Mouse (Mus musculus): ENCODE data around the gene Ube4b.
A peak's percentile ranks its signal among the peaks of the same experiment; 100 is the strongest.

Ube4b gene

DNA sequence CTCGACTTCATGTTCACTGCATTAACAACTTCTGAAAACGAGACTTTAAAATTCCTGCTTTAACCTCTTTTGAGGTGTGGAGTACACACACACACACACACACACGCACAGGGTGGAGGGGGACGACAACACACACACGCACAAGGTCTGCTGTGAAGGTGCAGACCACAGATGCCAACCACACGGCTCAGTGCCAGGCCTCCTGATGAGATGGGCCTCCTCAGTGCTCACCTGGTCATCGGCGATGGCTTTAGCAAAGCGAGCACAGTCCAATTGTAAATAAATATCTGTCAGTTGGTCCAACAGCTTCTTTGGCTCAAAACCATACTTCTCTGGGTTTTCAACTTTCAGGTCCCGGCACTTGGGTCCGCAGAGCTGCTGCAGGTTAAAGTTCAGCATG is 91.7 kb downstream of the Ube4b start:
- no peak for DNase-seq

DNA sequence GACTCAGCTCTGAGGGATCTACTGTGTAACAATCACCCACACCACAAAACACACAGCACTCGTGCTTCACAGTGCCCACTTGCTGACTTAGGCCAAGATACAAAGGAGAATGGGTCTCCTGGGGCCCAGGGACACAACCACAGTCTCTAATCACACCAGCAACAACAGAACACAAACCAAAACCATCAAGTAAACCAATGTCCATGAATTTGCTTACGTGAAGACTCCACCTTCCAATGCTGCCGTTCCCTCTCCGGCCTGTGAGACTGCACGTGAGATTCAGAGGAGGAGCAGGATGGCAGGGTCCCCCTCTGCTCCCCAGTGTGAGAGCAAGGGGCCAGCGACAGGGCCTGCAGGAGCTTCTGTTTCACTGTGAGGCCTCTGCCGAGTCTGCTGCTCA is 93.8 kb downstream of the Ube4b start:
- DNase-seq: no peak

DNA sequence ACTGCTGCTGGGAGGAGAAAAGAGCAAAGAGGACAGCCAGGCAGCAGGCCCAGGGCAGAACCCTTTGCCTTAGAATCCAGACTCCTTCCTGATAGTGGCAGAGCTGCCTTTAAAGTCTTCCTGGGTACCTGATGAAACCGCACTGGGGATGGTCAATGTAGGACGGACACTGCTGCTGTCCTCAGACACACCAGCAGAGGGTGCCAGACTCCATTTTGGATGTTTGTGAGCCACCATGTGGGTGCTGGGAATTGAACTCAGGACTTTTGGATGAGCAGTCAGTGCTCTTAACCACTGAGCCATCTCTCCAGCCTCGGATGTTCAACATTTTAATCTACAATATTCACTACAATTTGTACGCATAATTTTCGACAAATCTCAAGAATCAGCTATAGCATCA is 96.1 kb downstream of the Ube4b start:
- DNase-seq: no peak

DNA sequence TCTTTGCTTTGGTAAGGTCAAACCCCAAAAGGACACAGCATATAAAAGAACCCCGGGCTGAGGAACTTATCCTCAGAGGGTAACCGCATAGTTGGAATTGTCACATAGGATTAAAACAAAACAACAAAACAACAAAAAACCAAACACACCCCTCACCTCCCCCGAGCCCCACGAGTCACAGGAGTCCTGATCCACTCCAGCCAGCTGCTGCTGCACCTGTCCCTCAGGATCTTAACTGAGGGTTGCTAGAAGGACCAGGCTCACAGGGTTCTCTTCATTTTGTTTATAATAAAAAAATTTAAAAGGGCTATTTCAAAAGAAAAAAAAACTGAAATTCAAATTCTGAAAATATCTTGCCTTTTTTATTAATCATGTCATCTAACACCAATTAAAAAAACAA is 97.8 kb downstream of the Ube4b start:
- no peak for DNase-seq

DNA sequence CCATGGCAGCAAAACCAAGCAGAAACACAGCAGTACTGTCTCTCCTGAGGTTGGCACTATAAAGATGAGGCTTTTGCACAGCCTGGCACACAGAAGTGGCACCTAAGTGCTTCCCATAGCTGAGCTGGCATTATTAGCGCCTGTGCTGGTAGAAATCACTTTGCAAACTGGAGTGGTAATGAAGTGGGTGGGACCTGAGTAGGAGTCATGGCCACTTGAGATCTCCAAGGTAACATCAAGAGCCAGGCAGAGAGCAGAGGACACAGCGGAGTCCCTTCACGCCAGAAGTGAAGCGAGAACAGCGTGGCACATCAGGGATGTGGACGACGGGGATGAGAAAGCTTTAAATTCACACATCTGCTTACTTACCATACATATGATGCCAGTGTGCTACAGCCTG is 99.3 kb downstream of the Ube4b start:
- no peak for DNase-seq

DNA sequence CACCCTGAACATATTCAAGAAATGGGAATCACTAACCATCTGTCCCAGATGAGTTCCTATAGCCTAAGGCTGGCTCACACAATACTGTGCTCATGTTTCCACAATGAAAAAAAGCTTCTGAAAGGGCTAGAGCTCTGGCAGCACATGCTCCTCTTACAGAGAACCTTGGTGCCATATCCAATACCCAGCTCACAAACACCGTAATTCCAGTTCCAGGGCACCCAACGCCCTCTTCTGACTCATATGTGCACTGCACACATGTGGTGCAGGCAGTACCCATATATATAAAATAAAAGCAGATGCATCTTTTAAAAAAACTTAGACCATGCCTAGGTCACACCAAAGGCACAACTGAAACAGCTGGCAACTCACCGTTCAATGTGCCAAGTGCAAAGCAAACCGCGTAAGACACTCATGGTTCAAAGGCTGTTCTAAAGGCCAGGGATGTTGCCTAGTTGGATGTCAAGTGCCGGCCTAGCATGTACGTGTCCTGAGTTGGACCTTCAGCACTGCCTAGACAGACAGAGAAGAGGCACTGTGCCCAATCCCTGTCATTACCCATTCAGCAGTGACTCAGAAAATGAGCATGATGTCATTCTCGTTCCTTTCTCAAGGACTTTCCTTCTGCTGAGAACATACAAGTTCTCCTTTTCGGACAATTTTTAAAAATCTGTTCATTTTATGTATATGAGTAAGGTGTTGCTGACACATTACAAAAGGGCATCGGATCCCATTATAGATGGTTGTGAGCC is 101.0 kb downstream of the Ube4b start:
- no peak for DNase-seq

DNA sequence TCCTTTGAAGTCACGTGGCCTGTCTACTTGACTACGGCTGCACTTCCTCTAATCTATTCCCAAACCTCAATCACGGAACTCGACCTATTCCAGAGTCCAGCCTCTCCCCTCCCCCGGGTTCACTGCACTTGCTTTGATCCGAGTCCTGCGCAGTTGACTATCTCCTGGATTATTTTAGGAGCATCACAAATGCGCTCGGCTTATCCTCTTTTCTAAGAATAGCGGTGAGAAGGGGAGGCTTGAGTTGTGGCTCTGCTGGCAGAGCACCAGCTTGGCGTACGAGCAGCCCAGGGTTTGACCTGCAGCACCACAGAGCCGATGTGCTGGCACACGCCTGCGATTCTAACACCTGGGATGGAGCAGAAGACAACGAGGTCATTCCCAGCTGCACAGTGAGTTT is 102.8 kb downstream of the Ube4b start:
- no peak for DNase-seq

DNA sequence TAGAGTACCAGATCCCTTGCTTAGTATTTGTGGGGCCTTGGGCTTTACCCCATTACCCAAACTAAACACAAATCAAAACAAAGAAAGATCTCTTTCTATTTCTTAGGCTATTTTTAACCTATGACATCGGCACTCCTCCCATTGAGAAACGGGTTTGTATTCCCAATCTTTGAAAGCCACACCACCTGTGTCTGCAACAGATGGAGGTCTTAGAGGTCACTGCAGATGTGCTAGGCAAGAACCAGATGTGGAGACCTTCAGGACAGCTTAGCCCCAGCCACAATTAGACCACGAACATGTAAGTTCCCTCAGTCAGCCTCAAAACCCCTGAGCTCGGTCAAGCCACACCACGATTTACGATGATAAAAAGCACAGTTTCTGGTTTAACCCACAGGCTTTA is 103.8 kb downstream of the Ube4b start:
- DNase-seq: no peak

DNA sequence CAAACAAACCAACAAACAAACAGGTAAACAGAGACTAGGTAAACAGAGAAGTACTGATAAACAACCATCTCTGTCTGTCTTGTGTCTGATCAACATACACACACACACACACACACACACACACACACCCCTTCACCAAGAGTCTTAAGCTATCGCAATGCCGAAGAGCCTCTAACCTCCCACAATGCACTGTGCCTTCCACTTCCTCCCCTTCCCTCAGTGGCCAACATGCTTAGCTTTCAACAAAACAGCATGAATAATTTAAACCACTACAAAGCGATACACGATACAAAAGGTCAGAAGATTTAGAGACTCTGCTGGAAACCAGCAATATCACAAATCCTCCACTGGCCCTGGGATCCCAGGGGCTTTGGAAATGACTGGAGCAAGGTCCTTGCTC is 104.3 kb downstream of the Ube4b start:
- no peak for DNase-seq

DNA sequence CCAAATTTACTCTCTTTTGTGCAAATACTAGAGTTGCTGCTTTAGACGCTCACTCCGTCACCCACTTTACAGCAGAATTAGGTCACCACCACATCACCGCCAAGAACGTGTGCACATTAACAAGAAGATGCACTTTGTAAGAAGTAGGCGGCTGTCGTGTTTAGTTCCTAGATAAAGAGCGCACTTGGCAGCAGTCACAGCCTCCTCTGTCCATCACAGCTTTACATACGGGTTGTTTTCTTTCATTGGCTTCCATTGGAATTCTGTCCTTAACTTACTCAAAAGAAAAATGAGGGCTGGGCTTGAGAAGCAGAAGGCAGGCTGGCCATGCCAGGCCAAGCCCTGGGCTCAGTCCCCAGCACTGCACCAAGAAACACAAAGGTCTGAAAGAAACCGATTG is 107.5 kb downstream of the Ube4b start:
- no peak for DNase-seq

DNA sequence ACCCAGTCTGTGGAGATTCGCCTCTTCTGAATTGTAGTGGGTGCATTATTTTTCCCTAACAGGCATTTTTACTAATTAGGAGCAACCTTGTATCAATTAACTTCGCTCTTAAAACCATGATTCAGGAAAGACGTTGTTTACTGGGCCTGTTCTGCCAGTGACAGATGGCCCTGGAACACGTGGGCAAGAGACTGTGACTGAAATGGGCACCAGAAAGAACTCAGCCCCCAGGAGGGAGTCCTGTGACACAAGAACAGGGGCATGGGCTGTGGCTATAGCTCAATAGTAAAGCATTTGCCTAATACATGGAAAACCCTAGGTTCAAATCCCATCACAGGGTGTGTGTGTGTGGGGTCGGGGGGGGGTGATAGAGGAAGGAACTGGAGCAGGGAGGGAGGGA is 109.2 kb downstream of the Ube4b start:
- no peak for DNase-seq

DNA sequence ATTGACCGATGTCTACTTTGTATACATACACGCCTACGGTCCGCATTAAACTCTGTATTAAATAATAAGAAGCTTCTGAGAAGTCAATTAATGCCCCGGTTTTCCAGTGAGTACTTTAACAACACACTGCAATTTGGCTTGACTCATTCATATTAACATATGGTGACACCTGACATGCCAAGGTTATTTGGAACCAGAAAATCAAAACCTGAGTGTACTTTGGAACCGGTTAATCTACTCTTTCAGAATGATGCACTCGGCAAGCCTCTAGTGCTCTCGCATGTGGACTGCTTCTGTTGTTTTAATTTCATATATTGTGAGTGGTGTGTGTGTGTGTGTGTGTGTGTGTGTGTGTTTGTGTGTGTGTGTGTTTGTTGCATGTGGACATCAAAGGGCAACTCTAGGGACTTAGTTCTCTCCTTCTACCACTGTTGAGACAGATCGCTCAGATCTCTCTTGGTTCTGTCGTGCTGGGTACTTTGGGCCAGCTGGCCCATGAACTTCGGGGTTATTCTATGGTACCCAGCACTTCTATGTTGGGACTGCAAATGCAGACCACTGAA is 112.2 kb downstream of the Ube4b start:
- DNase-seq: no peak

DNA sequence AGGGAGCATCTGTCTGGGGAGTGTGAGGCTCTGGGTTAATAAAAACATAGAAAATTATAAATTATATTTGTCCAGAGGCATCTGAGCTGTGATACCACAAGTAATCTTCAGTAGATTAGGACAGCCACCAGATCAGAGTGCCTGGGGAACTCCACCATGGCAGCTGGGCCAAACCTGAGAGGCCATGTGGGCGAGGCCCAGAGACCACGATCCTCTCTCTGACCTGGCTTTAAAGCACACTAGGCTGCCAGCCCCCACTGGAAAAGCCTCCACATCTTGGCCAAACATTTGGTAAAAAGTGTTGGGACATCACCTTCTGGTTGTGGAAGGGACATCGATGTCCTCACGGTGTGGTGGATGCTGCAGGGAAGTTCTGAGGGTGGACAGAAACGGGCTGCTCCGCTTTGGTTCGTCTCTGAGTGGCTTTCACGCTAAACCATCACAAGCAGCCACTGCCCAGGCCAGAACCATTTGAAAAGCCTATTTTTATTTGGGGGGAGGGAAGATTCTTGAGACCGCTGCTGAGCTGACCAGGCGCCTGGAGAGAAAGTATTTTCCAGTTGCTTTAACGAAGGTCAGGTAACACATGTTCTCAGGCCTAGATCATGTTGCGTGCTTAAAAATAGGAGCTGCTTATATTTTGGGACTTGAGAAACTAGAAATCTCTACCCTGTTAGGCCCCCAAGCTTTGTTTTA is 112.8 kb downstream of the Ube4b start:
- no peak for DNase-seq

DNA sequence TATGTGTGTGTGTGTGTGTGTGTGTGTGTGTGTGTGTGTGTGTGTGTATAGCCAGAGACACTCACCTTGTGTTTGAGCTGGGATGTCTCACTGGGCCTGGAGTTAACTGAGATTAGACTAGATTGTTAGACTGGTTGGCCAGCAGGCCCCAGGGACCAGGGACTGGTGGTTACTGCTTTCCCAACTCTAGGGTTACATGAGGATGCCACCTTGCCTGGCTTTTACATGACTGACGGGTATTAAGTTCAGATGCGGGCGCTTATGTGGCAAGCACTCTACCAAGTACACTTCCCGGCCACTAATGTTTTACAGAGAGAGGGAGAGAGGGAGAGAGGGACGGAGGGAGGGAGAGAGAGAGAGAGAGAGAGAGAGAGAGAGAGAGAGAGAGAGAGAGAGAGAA is 114.6 kb downstream of the Ube4b start:
- no peak for DNase-seq

DNA sequence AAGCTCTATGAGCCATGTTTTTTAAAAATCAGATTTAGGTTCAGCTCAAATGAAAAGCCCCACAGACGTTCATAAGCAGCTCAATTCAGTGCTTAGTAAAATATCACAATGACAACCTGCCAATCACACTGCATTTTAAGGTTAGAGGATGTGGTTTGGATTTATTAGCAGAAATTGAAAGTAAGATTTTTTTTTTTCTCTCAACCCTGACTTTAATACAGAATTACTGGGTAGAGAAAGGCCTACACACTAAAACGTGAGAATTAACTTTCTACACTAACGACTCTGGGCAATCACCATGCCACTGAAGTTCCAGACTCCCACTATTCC is 118.1 kb downstream of the Ube4b start:
- DNase-seq: no peak

DNA sequence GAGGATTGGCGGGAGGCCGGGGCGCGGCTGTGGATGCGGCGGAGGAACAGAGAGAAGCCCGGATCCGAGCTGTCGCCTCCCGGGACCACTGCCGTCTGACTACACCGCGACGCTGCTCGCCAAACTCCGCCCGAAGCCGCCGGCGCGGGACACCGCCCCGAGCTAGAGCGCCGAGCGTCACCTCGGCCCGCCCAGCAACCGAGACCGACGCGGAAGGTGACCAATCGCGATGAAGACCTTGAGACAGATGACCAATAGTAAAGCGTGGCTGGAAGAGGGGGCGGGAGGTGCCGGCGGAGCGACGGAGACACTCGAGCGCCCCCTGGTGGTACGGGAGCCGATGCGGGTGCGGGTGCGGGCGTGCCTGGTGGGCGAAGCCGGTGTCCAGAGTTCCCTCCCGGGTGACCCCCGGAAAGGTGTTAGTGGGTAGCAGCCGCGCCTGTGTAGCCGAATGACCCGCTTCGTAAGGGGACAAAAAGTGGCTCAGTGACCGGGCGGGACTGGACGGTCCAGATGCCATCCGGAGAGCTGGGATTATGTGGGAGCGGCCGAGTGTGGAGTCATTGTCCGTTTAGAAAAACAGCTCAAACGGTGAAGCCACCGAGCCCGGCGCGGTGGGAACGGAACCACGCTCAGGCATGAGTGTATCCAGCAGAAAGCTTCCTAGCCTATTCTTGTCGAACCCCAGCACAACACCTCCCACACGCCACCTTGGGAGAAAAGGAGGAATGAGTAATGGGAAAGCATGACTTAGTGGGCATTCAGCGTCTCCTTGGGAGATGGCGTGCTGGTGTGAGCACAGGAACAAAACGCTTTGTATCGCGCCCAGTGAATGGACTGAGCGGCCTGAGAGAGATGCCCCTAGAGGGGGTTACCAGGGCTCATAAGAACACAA is 118.7 kb downstream of the Ube4b start, which contains the start of gene Kif1b:
Kif1b (minus strand) TSS at position 98 of the 895 bp plus-strand sequence.
- DNase-seq: peak; percentile 99

DNA sequence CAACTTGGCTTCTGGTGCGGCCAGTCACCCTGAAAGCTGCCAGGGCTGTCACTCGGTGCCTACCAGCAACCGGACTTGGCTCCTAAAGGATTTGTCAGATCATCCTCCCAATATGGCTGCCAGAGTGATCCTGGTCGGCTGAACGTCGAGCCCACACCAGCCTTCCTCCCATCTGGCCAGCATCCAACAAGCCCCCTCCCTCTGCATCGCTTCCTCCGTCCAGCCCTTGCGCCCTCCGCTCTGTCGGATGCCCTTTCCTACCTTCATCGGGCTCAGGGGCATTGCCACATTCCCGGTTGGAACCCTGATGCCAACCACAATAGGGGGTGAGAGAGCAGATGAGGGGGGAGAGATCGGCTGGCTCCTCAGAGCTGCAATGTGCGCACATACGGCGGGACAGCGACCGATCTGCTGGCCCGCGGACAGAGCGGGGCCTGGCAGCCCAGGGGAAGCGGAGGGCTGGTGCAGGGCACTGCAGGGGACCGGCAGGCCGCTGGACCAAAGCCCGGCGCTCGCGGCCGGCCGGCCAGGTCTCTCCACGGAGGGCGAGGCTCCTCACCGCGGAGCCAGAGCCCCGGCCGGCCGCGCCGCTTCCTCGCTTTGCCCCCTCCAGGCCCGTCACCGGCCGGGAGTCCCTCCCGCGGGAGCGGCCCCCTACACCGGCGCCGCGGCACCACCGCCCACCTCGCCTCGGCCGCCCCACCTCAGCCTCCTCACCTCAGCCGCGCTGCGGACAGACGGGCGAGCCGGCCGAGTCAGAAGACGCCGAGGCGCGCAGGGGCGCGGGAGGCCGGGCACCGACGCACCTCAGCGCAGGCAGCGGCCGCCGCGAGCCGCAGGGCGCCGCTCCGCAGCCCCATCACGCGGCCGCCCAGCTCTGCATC is 119.6 kb downstream of the Ube4b start:
- DNase-seq: peak; percentile 76

DNA sequence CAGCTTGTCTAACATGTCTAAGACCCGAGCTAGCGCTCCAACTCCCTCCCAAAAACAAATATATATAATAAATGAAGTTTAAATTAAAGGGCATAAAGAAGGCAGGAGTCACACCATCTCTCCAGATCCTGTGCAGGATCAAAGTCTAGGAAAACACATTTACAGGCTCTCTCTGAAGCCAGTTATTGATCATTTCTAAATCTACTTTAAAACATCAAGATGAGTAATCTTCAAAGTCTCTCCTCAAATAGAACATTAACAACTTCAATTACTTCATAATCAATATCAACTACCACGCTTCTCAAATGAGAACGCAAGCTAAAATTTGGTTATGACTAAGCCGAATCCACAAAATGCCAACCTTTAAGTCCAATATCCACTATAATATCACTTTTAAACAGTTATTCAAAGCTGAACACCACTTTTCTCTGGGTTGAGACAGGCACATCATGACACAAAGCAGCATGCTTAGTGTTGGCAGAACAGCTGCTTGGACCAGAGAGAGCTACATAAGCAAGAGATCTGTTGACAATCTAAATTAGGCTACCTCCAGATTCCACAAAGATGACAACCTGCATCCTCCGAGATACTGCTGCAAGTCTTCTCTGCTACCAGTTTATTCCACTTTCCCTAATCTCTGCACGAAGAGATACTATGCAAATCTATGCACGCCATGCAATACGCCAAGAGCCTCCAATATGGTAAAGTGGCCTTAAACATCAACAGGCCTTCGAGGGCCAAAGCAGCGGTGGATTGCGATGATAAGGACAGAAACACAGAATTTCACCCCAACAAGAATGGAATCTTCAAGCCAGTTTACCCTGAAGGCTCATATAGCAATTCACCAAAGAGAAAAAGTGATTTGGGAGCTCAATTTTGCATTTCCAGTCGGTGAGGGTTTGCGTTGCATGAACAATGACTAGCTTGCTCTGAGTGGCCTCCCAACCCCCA is 120.5 kb downstream of the Ube4b start:
- no peak for DNase-seq

DNA sequence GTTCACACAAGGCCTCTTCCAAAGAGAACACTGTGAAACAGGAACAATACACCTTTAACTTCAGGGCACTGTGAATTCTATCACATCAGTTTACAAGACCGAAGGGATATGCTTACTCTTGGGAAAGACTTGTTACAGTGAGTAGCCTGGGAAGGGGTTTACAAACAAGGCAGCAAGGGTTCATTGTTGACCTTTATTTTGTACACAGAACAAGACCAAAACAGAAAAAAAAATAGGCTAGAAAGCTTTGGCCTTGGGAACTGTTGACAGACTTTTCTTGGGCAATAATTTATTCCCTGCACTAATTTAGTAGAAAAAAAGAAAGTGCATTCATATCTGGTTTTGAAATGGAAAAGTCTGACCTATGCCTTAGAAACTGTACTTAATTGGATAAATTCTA is 122.1 kb downstream of the Ube4b start:
- DNase-seq: no peak

DNA sequence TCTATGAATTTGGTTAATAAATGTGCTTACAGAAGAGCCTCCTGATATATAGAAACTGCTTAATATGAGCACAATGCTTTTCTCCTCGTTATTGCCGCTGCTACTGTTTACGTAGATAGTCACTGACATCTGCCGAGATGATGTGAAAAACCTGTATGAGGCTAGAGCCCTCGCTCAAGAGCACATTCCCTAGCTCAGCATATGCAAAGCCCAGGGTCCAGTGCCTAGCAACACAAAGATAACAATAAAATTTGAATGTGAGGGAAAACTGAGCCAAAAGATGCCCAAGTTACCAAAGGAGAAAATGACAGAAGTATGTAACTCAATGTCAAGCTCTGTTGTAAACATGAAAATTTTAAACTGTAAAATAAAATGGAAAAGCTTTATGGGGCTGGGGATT is 123.0 kb downstream of the Ube4b start:
- no peak for DNase-seq

DNA sequence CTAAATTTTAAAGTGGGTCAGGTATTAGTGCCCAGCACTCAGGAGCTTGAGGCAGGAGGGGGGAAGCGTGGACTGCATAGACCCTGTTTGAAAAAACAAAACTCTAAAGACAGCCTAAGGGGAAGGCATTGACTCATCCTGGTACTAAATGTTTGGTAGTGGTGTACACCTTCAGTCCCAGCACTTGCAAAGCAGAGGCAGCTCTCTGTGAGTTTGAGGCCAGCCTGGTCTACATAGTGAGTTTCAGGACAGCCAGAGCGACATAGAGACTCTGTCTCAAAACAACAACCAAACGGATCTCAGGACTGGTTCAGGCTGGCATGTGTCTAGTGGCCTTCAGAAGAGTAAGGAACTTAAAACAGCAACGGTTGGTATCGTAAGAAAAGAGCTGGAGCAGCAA is 123.8 kb downstream of the Ube4b start:
- DNase-seq: no peak
